Mouse (Mus musculus) lung, postnatal 0 days (tissue): ENCODE results near the gene Olfr1375. TPM values are rescaled to one million over a fixed set of nuclear protein-coding genes. Genes with fewer than 3 reads are reported as not detected.
A peak's percentile ranks its signal among the peaks of the same experiment; 100 is the strongest.
"Not testable (repeated sequence)": the region's sequence is repeated elsewhere in the genome, so short reads cannot be mapped to it uniquely, and the experiment has no call there.

Source experiments
- ATAC-seq: fragments of 200-750 bp; cut with Nextera tagmentation; 2 replicates; pipeline ENCODE4 v1.8.0; 2017; ENCODE audit warnings: moderate library complexity
- DNase-seq: peaks from one replicate; pipeline ENCODE4 v3.0.0-alpha.2; 2016; ENCODE audit warnings: low spot score
- H3K27ac ChIP-seq: fragments of 300-500 bp; sonication (generic); 2 replicates; pipeline ENCODE4 v1.5.1; 2014; ENCODE audit warnings: antibody characterized with exemption, mild to moderate bottlenecking, low read length, mixed read lengths
- H3K27me3 ChIP-seq: fragments of 300-500 bp; sonication (generic); replicated peaks from 2 replicates; pipeline ENCODE4 v1.6.1; 2014; ENCODE audit warnings: low read length, mixed read lengths; ENCODE audit not compliant: insufficient read depth
- H3K36me3 ChIP-seq: fragments of 300-500 bp; sonication (generic); 2 replicates; pipeline ENCODE4 v1.6.1; 2014; ENCODE audit warnings: low read length, mixed read lengths; ENCODE audit not compliant: insufficient read depth
- H3K4me1 ChIP-seq: fragments of 300-500 bp; sonication (generic); 2 replicates; pipeline ENCODE4 v1.6.1; 2014; ENCODE audit warnings: antibody characterized with exemption, low read depth, low read length, mixed read lengths; ENCODE audit not compliant: insufficient read depth
- H3K4me2 ChIP-seq: fragments of 300-500 bp; sonication (generic); replicated peaks from 2 replicates; pipeline ENCODE4 v1.6.1; 2014; ENCODE audit warnings: low read depth, mild to moderate bottlenecking, low read length, moderate library complexity, mixed read lengths
- H3K4me3 ChIP-seq: fragments of 300-500 bp; sonication (generic); 2 replicates; pipeline ENCODE4 v1.5.1; 2014; ENCODE audit warnings: low read depth, low read length
- H3K9ac ChIP-seq: fragments of 300-500 bp; sonication (generic); replicated peaks from 2 replicates; pipeline ENCODE4 v1.6.1; 2014; ENCODE audit warnings: low read depth, mild to moderate bottlenecking
- H3K9me3 ChIP-seq: fragments of 300-500 bp; sonication (generic); 2 replicates; pipeline ENCODE4 v1.6.1; 2016; ENCODE audit warnings: low read length, mixed read lengths
- CTCF ChIP-seq: IDR thresholded peaks from 2 replicates; pipeline ENCODE4 v1.5.1; 2016; ENCODE audit warnings: antibody characterized with exemption, mild to moderate bottlenecking
- EP300 ChIP-seq: IDR thresholded peaks from 2 replicates; pipeline ENCODE4 v1.6.1; 2016; ENCODE audit warnings: antibody characterized with exemption, mild to moderate bottlenecking, control low read depth
- WGBS: fragments of 180-500 bp; shearing (Covaris S2); extraction: QIAGEN DNeasy Blood & Tissue Kit; methylation state at CpG from one replicate; pipeline ENCODE4 v1.1.7; 2014; 5-methylcytosine and 5-hydroxymethylcytosine counted together
- polyA plus RNA-seq: library from polyadenylated mRNA; unstranded; fragments of >200 nt; fragmentation: Nextera tagmentation; extraction: Ambion mirVana; gene quantifications from 2 replicates; pipeline ENCODE4 v1.2.1, GENCODE M21; 2015

Olfr1375 gene
- polyA plus RNA-seq, 1 experiment from 2014 or later = not detected

GRCm38 (mm10) chr11:51030225-51030624, 17.7 kb upstream of the Olfr1375 start:
- Histone ChIP-seq H3K4me3 (no peak overlapping the region), H3K9ac (no peak overlapping the region), H3K27me3 (no peaks in the 10 kb centered on the region), H3K36me3 (no peaks in the 10 kb centered on the region), H3K9me3 (no peaks in the 10 kb centered on the region), H3K4me1 (no peaks in the 10 kb centered on the region), H3K27ac (no peak overlapping the region), H3K4me2 (no peak overlapping the region)
- no peak for TF ChIP-seq EP300
- ATAC-seq (no peak), DNase-seq (no peak)
- 71% methylated on average over 2 of the region's 2 CpGs for WGBS

GRCm38 (mm10) chr11:51032851-51033250, 15.1 kb upstream of the Olfr1375 start:
- no peak overlapping the region for H3K4me2 ChIP-seq
- no peak overlapping the region for H3K9ac ChIP-seq
- H3K36me3 ChIP-seq = no peaks in the 10 kb centered on the region
- TF ChIP-seq CTCF (peak; percentile 87), EP300 (no peak)
- H3K4me1 ChIP-seq = no peaks in the 10 kb centered on the region
- DNase-seq (peak; percentile 30), ATAC-seq (no peak)
- no peak overlapping the region for H3K27ac ChIP-seq
- no peaks in the 10 kb centered on the region for H3K27me3 ChIP-seq
- no peaks in the 10 kb centered on the region for H3K9me3 ChIP-seq
- WGBS = 20% methylated on average over 1 of the region's 1 CpGs
- no peak overlapping the region for H3K4me3 ChIP-seq

GRCm38 (mm10) chr11:51034141-51034540, 13.8 kb upstream of the Olfr1375 start:
- not testable (repeated sequence) for H3K36me3 ChIP-seq, H3K27ac ChIP-seq, DNase-seq, H3K4me3 ChIP-seq, ATAC-seq, H3K4me1 ChIP-seq, H3K4me2 ChIP-seq, H3K9ac ChIP-seq, H3K9me3 ChIP-seq, H3K27me3 ChIP-seq

- ATAC-seq (no peak), DNase-seq (no peak)
- Histone ChIP-seq H3K4me2 (no peak overlapping the region), H3K9me3 (no peaks in the 10 kb centered on the region), H3K4me3 (no peak overlapping the region), H3K36me3 (no peaks in the 10 kb centered on the region), H3K9ac (no peak overlapping the region), H3K27ac (no peak overlapping the region), H3K4me1 (no peaks in the 10 kb centered on the region), H3K27me3 (no peaks in the 10 kb centered on the region)
- 57% methylated on average over 2 of the region's 2 CpGs for WGBS
- no peak for TF ChIP-seq EP300
- no peak for TF ChIP-seq CTCF
Measured at GRCm38 (mm10) chr11:51035951-51036350, 12.0 kb upstream of the Olfr1375 start.

- DNase-seq, H3K9me3 ChIP-seq, H3K27me3 ChIP-seq, H3K9ac ChIP-seq, H3K4me2 ChIP-seq, ATAC-seq, H3K4me3 ChIP-seq, H3K27ac ChIP-seq, H3K4me1 ChIP-seq, H3K36me3 ChIP-seq: not testable (repeated sequence)
- 51% methylated on average over 3 of the region's 3 CpGs for WGBS
Measured at GRCm38 (mm10) chr11:51044776-51045175, 3.1 kb upstream of the Olfr1375 start.

GRCm38 (mm10) chr11:51051678-51052077, 3.8 kb downstream of the Olfr1375 start:
- no peak overlapping the region for H3K9ac ChIP-seq
- DNase-seq (no peak), ATAC-seq (no peak)
- no peak overlapping the region for H3K27ac ChIP-seq
- H3K4me3 ChIP-seq = no peak overlapping the region
- TF ChIP-seq EP300 = no peak
- no peak for TF ChIP-seq CTCF
- no peaks in the 10 kb centered on the region for H3K9me3 ChIP-seq
- H3K4me2 ChIP-seq = no peak overlapping the region
- no peaks in the 10 kb centered on the region for H3K27me3 ChIP-seq
- no peaks in the 10 kb centered on the region for H3K36me3 ChIP-seq
- WGBS = 36% methylated on average over 2 of the region's 2 CpGs
- H3K4me1 ChIP-seq = no peaks in the 10 kb centered on the region

- no peak overlapping the region for H3K4me2 ChIP-seq
- H3K27me3 ChIP-seq = no peaks in the 10 kb centered on the region
- no peak overlapping the region for H3K4me3 ChIP-seq
- 38% methylated on average over 3 of the region's 3 CpGs for WGBS
- no peaks in the 10 kb centered on the region for H3K36me3 ChIP-seq
- ATAC-seq (no peak), DNase-seq (no peak)
- no peak overlapping the region for H3K27ac ChIP-seq
- H3K9me3 ChIP-seq = no peaks in the 10 kb centered on the region
- TF ChIP-seq EP300 (no peak), CTCF (peak; percentile 57)
- no peaks in the 10 kb centered on the region for H3K4me1 ChIP-seq
- H3K9ac ChIP-seq = no peak overlapping the region
Measured at GRCm38 (mm10) chr11:51053230-51053629, 5.3 kb downstream of the Olfr1375 start.
